21 mouse cellular contexts compared by ENCODE assay signal in genomic region chr4:129792666-129793202, GRCm38 (mm10). TPM values are rescaled to one million over a fixed set of nuclear protein-coding genes. Genes with fewer than 3 reads are reported as not detected.
DNase-seq lines count a peak whose midpoint lies in the region; ATAC-seq lines count a peak whose summit lies in the region.
"Had no signal": no experiment of that assay in that cellular context is flagged by ENCODE, and none has a peak within 500 bp of the region (broad histone marks: within the 10 kb centered on the region; RNA-seq: fewer than 3 reads in every experiment).

No protein-coding gene starts in this region.

- peak overlapping the region; percentile 72; the same call in 1 of the 2 replicates for H3K27ac ChIP-seq in heart, embryonic 10.5 days
- peak overlapping the region; percentile 79 for H3K27ac ChIP-seq in liver, embryonic 12.5 days
- no peak overlapping the region for H3K27ac ChIP-seq in midbrain, embryonic 15.5 days
- H3K27ac ChIP-seq: forebrain, embryonic 13.5 days; limb, embryonic 12.5 days; neural tube, embryonic 12.5 days had no signal

- no peak overlapping the region for H3K4me3 ChIP-seq in heart, embryonic 10.5 days
- H3K4me3 ChIP-seq in liver, embryonic 12.5 days, result no peak overlapping the region
- H3K4me3 ChIP-seq in midbrain, embryonic 15.5 days, result no peak overlapping the region
- H3K4me3 ChIP-seq: forebrain, embryonic 13.5 days; gastrocnemius, adult 2 months; kidney, embryonic 15.5 days; limb, embryonic 12.5 days; neural tube, embryonic 12.5 days had no signal

- ATAC-seq in common myeloid progenitor, adult 5-6 weeks (replicated peaks; ENCODE audit: low read depth, poor library complexity, severe bottlenecking), result peak; percentile 53
- ATAC-seq in liver, embryonic 12.5 days, result peak; percentile 30
- ATAC-seq in megakaryocyte-erythroid progenitor cell, adult 5-6 weeks (replicated peaks; ENCODE audit: low FRiP score, low TSS enrichment, poor library complexity, severe bottlenecking), result peak; percentile 50
- ATAC-seq in midbrain, embryonic 15.5 days (replicated peaks), result no peak
- ATAC-seq: forebrain, embryonic 13.5 days; lung, postnatal 0 days had no signal

- H3K9ac ChIP-seq in liver, embryonic 12.5 days, result no peak overlapping the region
- H3K9ac ChIP-seq in midbrain, embryonic 15.5 days, result no peak overlapping the region
- H3K9ac ChIP-seq: forebrain, embryonic 13.5 days; kidney, embryonic 15.5 days; limb, embryonic 12.5 days; neural tube, embryonic 12.5 days had no signal

- no peaks in the 10 kb centered on the region for H3K9me3 ChIP-seq in heart, embryonic 10.5 days
- no peaks in the 10 kb centered on the region for H3K9me3 ChIP-seq in liver, embryonic 12.5 days (replicated peaks)
- no peaks in the 10 kb centered on the region for H3K9me3 ChIP-seq in midbrain, embryonic 15.5 days
- H3K9me3 ChIP-seq: forebrain, embryonic 13.5 days; kidney, embryonic 15.5 days; neural tube, embryonic 12.5 days had no signal

- 58% methylated on average over 7 of the region's 7 CpGs for WGBS in heart, embryonic 10.5 days
- WGBS in liver, embryonic 12.5 days (ENCODE audit: insufficient replicate concordance), result 23% methylated on average over 7 of the region's 7 CpGs
- WGBS in midbrain, embryonic 15.5 days, result 91% methylated on average over 7 of the region's 7 CpGs

- DNase-seq in heart, embryonic 10.5 days (ENCODE audit: low spot score), result no peak
- no peak for DNase-seq in heart, adult 11 months
- DNase-seq in cerebellum, adult 9-10 months, result no peak
- DNase-seq in heart, postnatal 14 days, result no peak
- DNase-seq: adrenal gland, postnatal 10 days; cerebellum, postnatal 36 days; gastrocnemius, adult 2 months; kidney, adult 11 months; midbrain, embryonic 14.5 days; right cerebral cortex, postnatal 25 days; thymus, postnatal 14 days had no signal

- 0 out of 2 replicates have a peak, but pooled peaks cover 5% of the 10 kb centered on the region for H3K36me3 ChIP-seq in heart, embryonic 10.5 days
- no peaks in the 10 kb centered on the region for H3K36me3 ChIP-seq in liver, embryonic 12.5 days
- no peaks in the 10 kb centered on the region for H3K36me3 ChIP-seq in midbrain, embryonic 15.5 days (replicated peaks)
- H3K36me3 ChIP-seq: kidney, embryonic 15.5 days; limb, embryonic 12.5 days; neural tube, embryonic 12.5 days had no signal

- intact Hi-C loops in heart, postnatal 14 days (cut with DNase I), result no loop called here

- H3K27me3 ChIP-seq in heart, embryonic 10.5 days (ENCODE audit: insufficient read depth, poor library complexity, severe bottlenecking), result no peaks in the 10 kb centered on the region
- no peaks in the 10 kb centered on the region for H3K27me3 ChIP-seq in liver, embryonic 12.5 days (replicated peaks)
- 0 out of 2 replicates have a peak, but pooled peaks cover 2% of the 10 kb centered on the region for H3K27me3 ChIP-seq in midbrain, embryonic 15.5 days (replicated peaks)
- H3K27me3 ChIP-seq: forebrain, embryonic 13.5 days; kidney, embryonic 15.5 days; limb, embryonic 12.5 days; neural tube, embryonic 12.5 days had no signal

- H3K4me1 ChIP-seq in heart, embryonic 10.5 days, result peaks cover 50% of the 10 kb centered on the region
- peaks cover 57% of the 10 kb centered on the region for H3K4me1 ChIP-seq in liver, embryonic 12.5 days
- H3K4me1 ChIP-seq in midbrain, embryonic 15.5 days, result peaks cover 24% of the 10 kb centered on the region

- 0 out of 2 replicates have a peak overlapping the region, but pooled peaks have one; percentile 17 for H3K4me2 ChIP-seq in liver, embryonic 12.5 days
- H3K4me2 ChIP-seq in midbrain, embryonic 15.5 days, result no peak overlapping the region
- H3K4me2 ChIP-seq: forebrain, embryonic 13.5 days; heart, embryonic 11.5 days; kidney, embryonic 15.5 days; limb, embryonic 12.5 days; neural tube, embryonic 12.5 days had no signal

RNA-seq across cellular contexts. Expression of gene Ptp4a2, which starts 18.3 kb away (rescaled TPM):
- polyA plus RNA-seq in heart, embryonic 10.5 days (2016; fragmentation: Nextera tagmentation; extraction: Ambion mirVana), result 348 and 351 TPM in 2 replicates
- total RNA-seq in common myeloid progenitor, adult 5-6 weeks (2017), result 364 and 441 TPM in 2 replicates
- 229 and 244 TPM in 2 replicates for polyA plus RNA-seq in liver, embryonic 12.5 days (2016; fragmentation: Nextera tagmentation; extraction: Ambion mirVana)
- 168 and 313 TPM in 2 replicates for total RNA-seq in megakaryocyte-erythroid progenitor cell, adult 5-6 weeks (2014; fragmentation: Nextera tagmentation)
- total RNA-seq in megakaryocyte-erythroid progenitor cell, adult 5-6 weeks (2017), result 419 and 540 TPM in 2 replicates
- 220 and 223 TPM in 2 replicates for polyA plus RNA-seq in midbrain, embryonic 15.5 days (2015; fragmentation: Nextera tagmentation; extraction: Ambion mirVana)
- total RNA-seq in heart, postnatal 14 days (2021), result 100 to 1,000 TPM; 212 to 215 TPM

RNA-seq across cellular contexts. Expression of gene Khdrbs1, which starts 50.6 kb away (rescaled TPM):
- 93.7 and 115 TPM in 2 replicates for polyA plus RNA-seq in heart, embryonic 10.5 days (2016; fragmentation: Nextera tagmentation; extraction: Ambion mirVana)
- 102 and 120 TPM in 2 replicates for total RNA-seq in common myeloid progenitor, adult 5-6 weeks (2017)
- 59.4 and 60.2 TPM in 2 replicates for polyA plus RNA-seq in liver, embryonic 12.5 days (2016; fragmentation: Nextera tagmentation; extraction: Ambion mirVana)
- total RNA-seq in megakaryocyte-erythroid progenitor cell, adult 5-6 weeks (2014; fragmentation: Nextera tagmentation), result 99.6 and 107 TPM in 2 replicates
- total RNA-seq in megakaryocyte-erythroid progenitor cell, adult 5-6 weeks (2017), result 103 and 112 TPM in 2 replicates
- 137 and 138 TPM in 2 replicates for polyA plus RNA-seq in midbrain, embryonic 15.5 days (2015; fragmentation: Nextera tagmentation; extraction: Ambion mirVana)
- total RNA-seq in heart, postnatal 14 days (2021), result 10 to 100 TPM; 44.2 to 49.3 TPM
